Mouse (Mus musculus): ENCODE results near the gene Kctd20. TPM values are rescaled to one million over a fixed set of nuclear protein-coding genes. Genes with fewer than 3 reads are reported as not detected.

Kctd20 gene
- polyA plus RNA-seq, 1 experiment: 81.5 TPM

DNA sequence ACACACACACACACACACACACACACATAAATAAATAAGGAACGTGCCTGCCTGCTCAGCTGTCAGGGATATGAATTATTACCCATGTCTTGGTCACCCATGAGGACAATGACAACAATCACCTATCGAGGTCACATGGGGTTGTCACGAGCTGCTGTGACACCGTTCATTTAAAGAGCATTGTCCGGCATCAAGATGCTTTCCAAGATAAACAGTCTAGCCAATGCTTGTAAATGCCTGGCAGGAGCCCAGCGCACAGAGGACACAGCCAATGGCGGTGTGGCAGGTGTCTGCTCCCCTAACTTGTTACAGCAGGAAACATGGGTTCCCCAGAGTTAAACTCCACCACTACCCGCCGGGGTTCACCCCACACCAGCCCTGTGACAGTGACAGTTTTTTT, 23.7 kb upstream of the Kctd20 start:
- WGBS: 65% methylated on average over 9 of the region's 9 CpGs
- TF ChIP-seq POLR2A (IDR thresholded peaks at IDR 0.05; ENCODE audit: borderline replicate concordance, control insufficient read depth, low read depth, low read length) (no peak), CTCF (IDR thresholded peaks at IDR 0.05; ENCODE audit: control insufficient read depth, insufficient read depth, low read length) (no peak)
- Histone ChIP-seq H3K27ac (ENCODE audit: control insufficient read depth, insufficient read depth, low read depth, low read length, poor library complexity) (no peak overlapping the region), H3K4me1 (ENCODE audit: control insufficient read depth, insufficient read depth, low read length) (peaks cover 3% of the 10 kb centered on the region; the same call in 1 of the 2 replicates), H3K4me3 (replicated peaks; ENCODE audit: control insufficient read depth, low read depth, low read length) (no peak overlapping the region)

DNA sequence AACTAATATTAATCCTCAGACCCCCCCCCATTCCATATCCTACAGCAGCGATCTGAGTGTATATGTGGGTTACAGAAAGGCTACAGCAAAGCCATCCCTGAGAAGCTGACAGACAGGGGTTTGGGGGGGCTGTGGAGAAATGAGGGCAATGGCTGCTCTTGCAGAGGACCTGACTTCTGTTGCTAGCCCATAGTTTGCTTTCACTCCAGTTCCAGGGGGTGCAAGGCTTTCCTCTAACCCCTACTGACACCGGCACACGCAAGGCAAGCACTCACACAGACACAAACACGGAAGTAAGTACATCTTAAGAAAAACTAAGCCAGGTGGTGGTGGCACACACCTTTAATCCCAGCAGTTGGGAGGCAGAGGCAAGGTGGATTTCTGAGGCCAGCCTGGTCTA, 22.4 kb upstream of the Kctd20 start:
- no peak for TF ChIP-seq POLR2A (IDR thresholded peaks at IDR 0.05; ENCODE audit: borderline replicate concordance, control insufficient read depth, low read depth, low read length)
- no peak for TF ChIP-seq CTCF (IDR thresholded peaks at IDR 0.05; ENCODE audit: control insufficient read depth, insufficient read depth, low read length)
- Histone ChIP-seq H3K27ac (ENCODE audit: control insufficient read depth, insufficient read depth, low read depth, low read length, poor library complexity) (no peak overlapping the region; the same call in 1 of the 2 replicates), H3K4me1 (ENCODE audit: control insufficient read depth, insufficient read depth, low read length) (peaks cover 3% of the 10 kb centered on the region; the same call in 1 of the 2 replicates), H3K4me3 (replicated peaks; ENCODE audit: control insufficient read depth, low read depth, low read length) (no peak overlapping the region)
- WGBS: 85% methylated on average over 4 of the region's 4 CpGs

DNA sequence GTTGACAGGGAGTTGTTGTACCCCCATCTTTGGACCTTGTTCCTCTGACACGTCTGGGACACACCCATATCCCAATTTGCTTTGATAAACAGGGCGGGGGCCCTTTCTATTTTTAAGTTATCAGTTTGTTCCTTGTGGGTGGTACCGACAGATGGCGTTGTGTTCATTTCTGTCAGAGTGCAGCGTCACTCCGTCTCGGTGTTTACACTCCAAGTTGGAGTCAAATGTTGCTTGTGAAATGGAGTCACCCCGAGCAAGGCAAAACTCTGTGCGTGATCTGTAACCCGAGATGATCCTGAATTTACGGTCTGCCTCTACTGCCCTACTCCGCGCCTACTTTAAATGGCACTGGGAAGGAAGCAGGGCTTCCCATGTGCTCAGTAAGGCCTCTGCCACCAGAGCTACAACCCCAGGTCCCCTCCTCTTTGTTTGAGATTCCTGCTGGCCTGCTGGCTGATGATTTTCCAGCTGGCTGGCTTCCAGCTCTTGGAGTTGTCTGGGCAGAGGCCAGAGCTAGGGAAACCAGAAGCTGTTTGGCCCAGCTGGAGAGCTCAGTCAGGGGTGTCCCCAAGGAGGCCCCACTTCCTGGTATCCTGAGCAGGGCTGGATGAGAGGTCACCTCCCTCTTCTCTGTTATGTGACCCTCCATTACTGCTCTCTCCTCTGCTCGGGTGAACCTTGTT, 21.2 kb upstream of the Kctd20 start:
- Histone ChIP-seq H3K4me3 (replicated peaks; ENCODE audit: control insufficient read depth, low read depth, low read length) (no peak overlapping the region), H3K4me1 (ENCODE audit: control insufficient read depth, insufficient read depth, low read length) (peaks cover 3% of the 10 kb centered on the region; the same call in 1 of the 2 replicates), H3K27ac (ENCODE audit: control insufficient read depth, insufficient read depth, low read depth, low read length, poor library complexity) (peak overlapping the region; percentile 83)
- WGBS: 30% methylated on average over 14 of the region's 14 CpGs
- TF ChIP-seq POLR2A (IDR thresholded peaks at IDR 0.05; ENCODE audit: borderline replicate concordance, control insufficient read depth, low read depth, low read length) (no peak), CTCF (IDR thresholded peaks at IDR 0.05; ENCODE audit: control insufficient read depth, insufficient read depth, low read length) (peak; percentile 41)

DNA sequence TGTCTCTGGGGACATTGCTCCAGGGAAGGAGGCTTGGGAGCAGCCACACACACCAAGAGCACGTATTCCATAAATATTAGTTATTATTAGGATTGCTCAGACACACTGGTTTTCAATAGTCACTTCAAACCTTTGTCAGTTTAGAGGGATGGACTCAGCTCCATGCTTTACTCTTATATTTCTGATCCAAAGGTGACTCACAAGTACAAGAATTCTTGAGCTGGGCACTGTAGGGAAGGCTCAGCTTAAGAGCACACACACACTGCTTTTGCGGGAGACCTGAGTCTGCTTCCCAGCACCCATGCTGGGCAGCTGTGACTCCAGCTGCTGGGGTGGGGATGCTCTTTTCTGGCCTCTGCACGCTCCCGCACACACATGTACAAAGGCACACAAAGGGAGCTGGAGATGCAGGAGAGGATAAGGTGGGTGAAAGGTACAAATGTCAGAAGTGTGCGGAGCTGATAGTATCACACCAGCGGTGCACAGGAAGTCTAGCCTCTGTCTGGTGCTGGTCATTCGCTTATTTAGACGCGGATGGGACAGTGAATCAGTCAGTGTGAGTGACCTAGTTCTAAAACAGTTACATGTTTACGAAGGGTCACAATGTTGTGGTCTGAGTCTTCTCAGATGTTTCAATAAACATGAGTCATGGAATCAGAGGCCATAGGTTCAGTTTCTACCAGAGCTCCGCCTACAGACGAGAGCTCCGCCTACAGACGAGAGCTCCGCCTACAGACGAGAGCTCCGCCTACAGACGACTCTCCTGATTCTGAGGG, 20.1 kb upstream of the Kctd20 start:
- Histone ChIP-seq H3K4me1 (ENCODE audit: control insufficient read depth, insufficient read depth, low read length) (peaks cover 3% of the 10 kb centered on the region; the same call in 1 of the 2 replicates), H3K4me3 (replicated peaks; ENCODE audit: control insufficient read depth, low read depth, low read length) (no peak overlapping the region), H3K27ac (ENCODE audit: control insufficient read depth, insufficient read depth, low read depth, low read length, poor library complexity) (peak overlapping the region; percentile 30)
- TF ChIP-seq CTCF (IDR thresholded peaks at IDR 0.05; ENCODE audit: control insufficient read depth, insufficient read depth, low read length) (no peak), POLR2A (IDR thresholded peaks at IDR 0.05; ENCODE audit: borderline replicate concordance, control insufficient read depth, low read depth, low read length) (no peak)
- WGBS: 86% methylated on average over 18 of the region's 18 CpGs

DNA sequence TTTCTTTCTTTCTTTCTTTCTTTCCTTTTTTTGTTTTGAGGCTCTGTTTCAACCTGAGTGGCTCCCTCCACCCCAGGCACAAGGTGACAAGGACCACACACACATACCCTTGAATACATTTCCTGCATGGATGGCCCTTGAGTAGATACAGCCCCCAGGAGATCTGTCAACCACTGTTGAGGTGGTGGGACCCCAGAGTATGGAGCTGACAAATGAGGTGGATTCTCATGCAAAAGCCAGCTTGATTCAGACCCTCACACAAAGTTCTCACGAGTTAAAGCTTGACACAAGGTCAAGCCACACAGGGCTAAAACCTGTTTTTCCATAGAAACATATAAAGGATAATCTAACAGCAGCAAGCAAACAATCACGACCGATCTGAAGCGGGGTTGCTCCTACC, 19.5 kb upstream of the Kctd20 start:
- H3K4me1 ChIP-seq (ENCODE audit: control insufficient read depth, insufficient read depth, low read length): no peaks in the 10 kb centered on the region; the same call in 1 of the 2 replicates
- WGBS: 92% methylated on average over 4 of the region's 4 CpGs

DNA sequence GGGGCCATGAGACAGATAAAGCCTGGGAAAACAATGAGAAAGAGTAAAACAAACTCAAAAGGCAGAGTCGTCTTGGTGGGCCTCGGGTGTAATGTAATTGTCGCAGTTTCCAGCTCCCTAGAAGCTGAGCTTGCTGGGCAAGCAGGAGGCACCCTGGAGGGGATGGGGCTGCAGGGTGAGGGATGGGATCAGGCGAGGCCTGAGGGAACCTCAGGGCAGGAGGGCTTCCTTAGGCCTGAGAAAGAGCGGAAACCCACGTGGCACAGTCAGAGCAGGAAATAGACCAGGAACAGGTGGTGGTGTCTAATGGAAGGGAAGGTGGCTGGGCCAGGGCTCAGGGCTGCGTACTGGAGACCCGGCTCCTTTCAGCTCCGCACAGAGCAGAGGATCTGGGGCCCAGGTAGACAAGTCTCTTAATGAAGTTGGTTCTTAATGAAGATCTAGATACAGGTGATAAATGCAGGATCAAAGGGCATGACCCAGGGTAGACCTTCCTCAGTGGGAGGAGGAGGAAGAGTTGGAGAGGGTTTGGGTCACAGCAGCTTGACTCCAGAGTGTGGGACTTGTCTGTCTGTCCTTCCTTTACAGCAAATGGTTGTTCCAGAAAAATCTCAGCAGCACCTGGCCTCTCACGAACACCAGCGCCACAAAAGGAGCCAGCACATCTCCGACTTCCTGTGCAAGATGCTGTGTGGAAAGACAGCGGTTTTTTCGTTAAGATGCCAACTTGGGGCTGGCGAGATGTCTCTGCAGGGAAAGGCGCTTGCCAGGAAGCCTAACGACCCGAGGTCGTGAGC, 17.4 kb upstream of the Kctd20 start:
- WGBS: 66% methylated on average over 19 of the region's 19 CpGs
- TF ChIP-seq POLR2A (IDR thresholded peaks at IDR 0.05; ENCODE audit: borderline replicate concordance, control insufficient read depth, low read depth, low read length) (no peak), CTCF (IDR thresholded peaks at IDR 0.05; ENCODE audit: control insufficient read depth, insufficient read depth, low read length) (no peak)
- Histone ChIP-seq H3K4me1 (ENCODE audit: control insufficient read depth, insufficient read depth, low read length) (no peaks in the 10 kb centered on the region; the same call in 1 of the 2 replicates), H3K27ac (ENCODE audit: control insufficient read depth, insufficient read depth, low read depth, low read length, poor library complexity) (no peak overlapping the region), H3K4me3 (replicated peaks; ENCODE audit: control insufficient read depth, low read depth, low read length) (no peak overlapping the region)

More for the DNA sequence above, 19.5 kb upstream of the Kctd20 start:
- Histone ChIP-seq H3K4me3 (replicated peaks; ENCODE audit: control insufficient read depth, low read depth, low read length) (no peak overlapping the region), H3K27ac (ENCODE audit: control insufficient read depth, insufficient read depth, low read depth, low read length, poor library complexity) (no peak overlapping the region)
- TF ChIP-seq POLR2A (IDR thresholded peaks at IDR 0.05; ENCODE audit: borderline replicate concordance, control insufficient read depth, low read depth, low read length) (no peak), CTCF (IDR thresholded peaks at IDR 0.05; ENCODE audit: control insufficient read depth, insufficient read depth, low read length) (no peak)

DNA sequence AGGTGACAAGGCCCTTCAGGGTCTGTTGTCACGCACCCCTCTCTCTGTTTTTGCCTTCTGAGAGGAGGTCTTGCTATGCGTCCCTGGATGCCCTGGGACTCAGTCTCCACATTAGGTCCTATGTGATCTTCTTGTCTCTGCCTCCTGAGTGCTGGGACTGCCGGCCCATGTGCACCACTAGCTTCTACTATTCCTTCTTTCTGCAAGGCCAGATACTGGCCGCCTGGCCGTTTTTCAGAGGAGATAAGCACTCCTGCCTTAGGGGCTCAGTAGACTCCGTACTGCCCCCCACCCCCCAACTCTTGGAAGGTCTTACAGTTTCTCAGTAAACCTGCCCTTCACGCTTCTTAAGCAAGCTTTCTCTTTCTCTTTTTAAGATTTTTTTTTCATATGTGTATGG, 15.6 kb upstream of the Kctd20 start:
- H3K4me1 ChIP-seq (ENCODE audit: control insufficient read depth, insufficient read depth, low read length): no peaks in the 10 kb centered on the region; the same call in 1 of the 2 replicates

More for the DNA sequence above, 15.6 kb upstream of the Kctd20 start:
- WGBS: 65% methylated on average over 7 of the region's 7 CpGs
- H3K4me3 ChIP-seq (replicated peaks; ENCODE audit: control insufficient read depth, low read depth, low read length): no peak overlapping the region
- TF ChIP-seq CTCF (IDR thresholded peaks at IDR 0.05; ENCODE audit: control insufficient read depth, insufficient read depth, low read length): no peak
- no peak for TF ChIP-seq POLR2A (IDR thresholded peaks at IDR 0.05; ENCODE audit: borderline replicate concordance, control insufficient read depth, low read depth, low read length)
- H3K27ac ChIP-seq (ENCODE audit: control insufficient read depth, insufficient read depth, low read depth, low read length, poor library complexity): no peak overlapping the region
